Mouse (Mus musculus): ENCODE data around the gene Tinag. TPM values are rescaled to one million over a fixed set of nuclear protein-coding genes. Genes with fewer than 3 reads are reported as not detected.
A peak's percentile ranks its signal among the peaks of the same experiment; 100 is the strongest.

Tinag gene
- polyA plus RNA-seq, 1 experiment from 2014 or later = 8.3 TPM

- no peaks in the 10 kb centered on the region for H3K9me3 ChIP-seq (ENCODE audit: control insufficient read depth)
- no peaks in the 10 kb centered on the region for H3K27me3 ChIP-seq (replicated peaks; ENCODE audit: control insufficient read depth, insufficient read depth, low read length)
- no peak for ATAC-seq
- TF ChIP-seq CTCF (IDR thresholded peaks at IDR 0.05; ENCODE audit: low read depth) = no peak
- H3K27ac ChIP-seq (ENCODE audit: low read depth, low read length) = no peak overlapping the region
- WGBS = 100% methylated on average over 1 of the region's 1 CpGs
- no peak overlapping the region for H3K4me2 ChIP-seq (replicated peaks; ENCODE audit: low read depth)
- no peaks in the 10 kb centered on the region for H3K4me1 ChIP-seq (replicated peaks; ENCODE audit: control insufficient read depth, insufficient read depth, low read length)
- H3K9ac ChIP-seq (ENCODE audit: low read depth, low read length) = no peak overlapping the region
- no peaks in the 10 kb centered on the region for H3K36me3 ChIP-seq (ENCODE audit: control insufficient read depth, insufficient read depth)
- H3K4me3 ChIP-seq (ENCODE audit: low read depth, low read length) = no peak overlapping the region
Measured at GRCm38 (mm10) chr9:76996021-76996420, 49.6 kb downstream of the Tinag start.

DNA sequence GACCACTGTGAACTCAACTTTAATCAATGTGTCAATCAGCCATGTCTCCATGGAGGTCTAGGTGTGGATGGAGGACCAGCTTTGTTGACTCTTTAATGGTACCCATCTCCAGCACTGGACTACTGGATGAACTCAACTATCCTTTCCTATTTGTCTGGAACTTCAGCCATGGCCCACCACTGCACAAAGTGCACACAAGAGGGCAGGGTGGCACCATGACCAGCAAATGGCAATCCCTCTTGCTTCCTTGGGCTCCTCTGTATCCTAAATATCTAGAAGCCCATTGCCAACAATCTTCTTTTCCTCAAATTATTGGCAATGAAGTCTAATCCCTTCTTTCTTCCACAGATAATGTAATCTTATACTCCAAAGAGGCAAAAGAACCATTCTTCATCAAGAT lies 55.6 kb downstream of the Tinag start:
- H3K27ac ChIP-seq (ENCODE audit: low read depth, low read length) = no peak overlapping the region
- no peaks in the 10 kb centered on the region for H3K27me3 ChIP-seq (replicated peaks; ENCODE audit: control insufficient read depth, insufficient read depth, low read length)
- H3K9ac ChIP-seq (ENCODE audit: low read depth, low read length) = no peak overlapping the region
- no peaks in the 10 kb centered on the region for H3K36me3 ChIP-seq (ENCODE audit: control insufficient read depth, insufficient read depth)
- no peak overlapping the region for H3K4me2 ChIP-seq (replicated peaks; ENCODE audit: low read depth)
- H3K4me1 ChIP-seq (replicated peaks; ENCODE audit: control insufficient read depth, insufficient read depth, low read length) = no peaks in the 10 kb centered on the region
- no peaks in the 10 kb centered on the region for H3K9me3 ChIP-seq (ENCODE audit: control insufficient read depth)
- peak; percentile 70 for TF ChIP-seq CTCF (IDR thresholded peaks at IDR 0.05; ENCODE audit: low read depth)
- no peak overlapping the region for H3K4me3 ChIP-seq (ENCODE audit: low read depth, low read length)
- ATAC-seq = no peak

DNA sequence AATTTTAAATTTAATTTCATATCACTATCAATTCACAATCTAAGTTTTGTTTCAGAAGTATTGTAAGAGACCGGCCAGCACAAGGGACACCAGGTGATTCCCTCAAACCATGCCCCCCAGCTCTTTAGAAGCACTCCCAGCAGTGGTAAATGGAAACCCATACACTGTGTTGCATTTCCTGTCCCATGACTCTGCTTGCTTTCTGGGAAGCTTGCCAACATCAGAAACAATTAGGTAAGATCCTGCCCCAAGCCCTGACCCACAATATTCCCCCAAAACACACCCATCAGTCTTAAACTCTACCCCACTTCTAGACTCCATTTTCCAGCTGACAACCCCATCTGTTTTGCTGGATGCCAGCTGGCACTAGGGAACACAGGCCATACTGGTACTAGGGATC lies 110.8 kb downstream of the Tinag start:
- Histone ChIP-seq H3K9me3 (ENCODE audit: control insufficient read depth) (no peaks in the 10 kb centered on the region), H3K27ac (ENCODE audit: low read depth, low read length) (no peak overlapping the region), H3K9ac (ENCODE audit: low read depth, low read length) (no peak overlapping the region), H3K4me1 (replicated peaks; ENCODE audit: control insufficient read depth, insufficient read depth, low read length) (no peaks in the 10 kb centered on the region), H3K27me3 (replicated peaks; ENCODE audit: control insufficient read depth, insufficient read depth, low read length) (no peaks in the 10 kb centered on the region), H3K36me3 (ENCODE audit: control insufficient read depth, insufficient read depth) (no peaks in the 10 kb centered on the region), H3K4me3 (ENCODE audit: low read depth, low read length) (no peak overlapping the region), H3K4me2 (replicated peaks; ENCODE audit: low read depth) (no peak overlapping the region)
- WGBS = 87% methylated on average over 1 of the region's 1 CpGs
- TF ChIP-seq CTCF (IDR thresholded peaks at IDR 0.05; ENCODE audit: low read depth) = no peak
- ATAC-seq = no peak

DNA sequence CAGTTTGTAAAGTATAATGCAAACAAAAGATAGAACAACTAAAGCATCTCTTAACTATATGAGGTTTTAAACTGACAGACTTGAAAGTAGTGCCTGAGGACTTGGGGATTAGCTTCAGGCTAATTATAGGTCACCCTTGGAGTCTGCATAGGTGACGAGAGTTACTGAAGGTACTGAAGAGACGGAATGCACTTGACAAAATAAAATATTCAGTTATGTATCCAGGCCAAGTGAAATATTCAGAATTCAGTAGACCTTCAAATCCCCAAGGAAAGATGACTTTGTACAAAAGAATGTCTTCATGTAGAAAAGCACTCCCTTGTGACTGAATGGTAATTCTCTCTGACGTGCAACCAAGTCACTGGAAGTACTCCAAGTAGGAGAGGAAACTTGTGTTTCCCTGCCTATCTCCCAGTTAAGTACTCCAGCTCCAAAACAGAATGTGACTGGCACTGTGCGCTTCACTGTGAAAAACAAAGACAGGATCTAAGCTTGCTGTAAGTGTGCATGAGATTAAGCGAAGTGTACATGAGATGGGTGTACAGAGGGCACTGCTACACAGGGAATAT lies 130.4 kb downstream of the Tinag start:
- 87% methylated on average over 5 of the region's 5 CpGs for WGBS

More for the DNA sequence above, 130.4 kb downstream of the Tinag start:
- no peak for ATAC-seq
- Histone ChIP-seq H3K36me3 (ENCODE audit: control insufficient read depth, insufficient read depth) (no peaks in the 10 kb centered on the region), H3K4me3 (ENCODE audit: low read depth, low read length) (no peak overlapping the region), H3K4me1 (replicated peaks; ENCODE audit: control insufficient read depth, insufficient read depth, low read length) (no peaks in the 10 kb centered on the region), H3K4me2 (replicated peaks; ENCODE audit: low read depth) (no peak overlapping the region), H3K9ac (ENCODE audit: low read depth, low read length) (no peak overlapping the region), H3K9me3 (ENCODE audit: control insufficient read depth) (no peaks in the 10 kb centered on the region), H3K27me3 (replicated peaks; ENCODE audit: control insufficient read depth, insufficient read depth, low read length) (no peaks in the 10 kb centered on the region), H3K27ac (ENCODE audit: low read depth, low read length) (no peak overlapping the region)
- no peak for TF ChIP-seq CTCF (IDR thresholded peaks at IDR 0.05; ENCODE audit: low read depth)
